In the genomic region with DNA sequence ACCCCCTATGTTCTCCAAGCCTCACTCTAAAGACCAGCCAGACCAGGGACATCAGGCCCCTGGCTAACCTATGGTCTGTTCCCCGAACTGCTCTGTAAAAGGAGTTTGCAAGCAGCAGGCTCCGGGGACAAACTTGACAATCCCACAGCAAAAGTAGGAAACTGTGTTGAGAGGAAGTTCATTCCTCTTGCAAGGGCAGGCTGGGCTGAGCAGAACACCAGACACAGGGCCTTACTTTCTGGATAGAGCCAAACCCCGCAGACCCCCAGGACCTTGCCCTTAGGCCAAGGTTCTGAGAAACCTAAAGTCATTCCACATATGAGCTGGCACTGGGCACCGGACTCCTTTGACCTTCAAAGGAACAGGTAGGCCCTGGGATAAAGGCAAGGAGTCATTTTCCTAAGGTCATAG, we compare ENCODE assay signal across 7 mouse cellular contexts. TPM values are rescaled to one million over a fixed set of nuclear protein-coding genes. Genes with fewer than 3 reads are reported as not detected.
DNase-seq lines count a peak whose midpoint lies in the region; ATAC-seq lines count a peak whose summit lies in the region.

No protein-coding gene starts in this region.

- 41% methylated on average over 4 of the region's 4 CpGs for WGBS in lung, embryonic 15.5 days
- 56% methylated on average over 4 of the region's 4 CpGs for WGBS in embryonic facial prominence, embryonic 13.5 days
- 65% methylated on average over 4 of the region's 4 CpGs for WGBS in limb, embryonic 10.5 days
- WGBS in stomach, embryonic 14.5 days: 46% methylated on average over 4 of the region's 4 CpGs

- H3K27ac ChIP-seq in lung, embryonic 15.5 days: peak overlapping the region; percentile 95
- peak overlapping the region; percentile 55; the same call in 1 of the 2 replicates for H3K27ac ChIP-seq in embryonic facial prominence, embryonic 13.5 days
- peak overlapping the region; percentile 67 for H3K27ac ChIP-seq in limb, embryonic 10.5 days
- peak overlapping the region; percentile 88 for H3K27ac ChIP-seq in stomach, embryonic 14.5 days (ENCODE audit: low read length)

- H3K36me3 ChIP-seq in lung, embryonic 15.5 days: no peaks in the 10 kb centered on the region
- H3K36me3 ChIP-seq in embryonic facial prominence, embryonic 13.5 days: no peaks in the 10 kb centered on the region
- H3K36me3 ChIP-seq in limb, embryonic 10.5 days: no peaks in the 10 kb centered on the region
- H3K36me3 ChIP-seq in stomach, embryonic 14.5 days (ENCODE audit: control insufficient read depth, insufficient read depth, low read length): no peaks in the 10 kb centered on the region

- H3K4me1 ChIP-seq in lung, embryonic 15.5 days: peaks cover 63% of the 10 kb centered on the region
- peaks cover 73% of the 10 kb centered on the region for H3K4me1 ChIP-seq in embryonic facial prominence, embryonic 13.5 days
- peaks cover 79% of the 10 kb centered on the region for H3K4me1 ChIP-seq in limb, embryonic 10.5 days
- peaks cover 54% of the 10 kb centered on the region for H3K4me1 ChIP-seq in stomach, embryonic 14.5 days (ENCODE audit: control insufficient read depth, insufficient read depth, low read length)

- no peaks in the 10 kb centered on the region for H3K9me3 ChIP-seq in lung, embryonic 15.5 days
- no peaks in the 10 kb centered on the region for H3K9me3 ChIP-seq in embryonic facial prominence, embryonic 13.5 days
- H3K9me3 ChIP-seq in limb, embryonic 10.5 days (replicated peaks): no peaks in the 10 kb centered on the region
- no peaks in the 10 kb centered on the region for H3K9me3 ChIP-seq in stomach, embryonic 14.5 days (ENCODE audit: control insufficient read depth, low read depth, low read length)

- peaks cover 26% of the 10 kb centered on the region for H3K27me3 ChIP-seq in lung, embryonic 15.5 days
- peaks cover 45% of the 10 kb centered on the region for H3K27me3 ChIP-seq in embryonic facial prominence, embryonic 13.5 days
- H3K27me3 ChIP-seq in limb, embryonic 10.5 days (ENCODE audit: low read depth, poor library complexity, severe bottlenecking): peaks cover 40% of the 10 kb centered on the region
- H3K27me3 ChIP-seq in stomach, embryonic 14.5 days (ENCODE audit: control insufficient read depth, insufficient read depth, low read length): peaks cover 8% of the 10 kb centered on the region; the same call in 1 of the 2 replicates

- H3K4me3 ChIP-seq in lung, embryonic 15.5 days: peak overlapping the region; percentile 60
- no peak overlapping the region for H3K4me3 ChIP-seq in embryonic facial prominence, embryonic 13.5 days
- peak overlapping the region; percentile 65 for H3K4me3 ChIP-seq in limb, embryonic 10.5 days
- peak overlapping the region; percentile 66; the same call in 1 of the 2 replicates for H3K4me3 ChIP-seq in stomach, embryonic 14.5 days (ENCODE audit: low read depth, low read length)

- peak overlapping the region; percentile 8; the same call in 1 of the 2 replicates for H3K9ac ChIP-seq in lung, embryonic 15.5 days
- H3K9ac ChIP-seq in embryonic facial prominence, embryonic 13.5 days: no peak overlapping the region
- no peak overlapping the region for H3K9ac ChIP-seq in stomach, embryonic 14.5 days (replicated peaks; ENCODE audit: low read depth, low read length)

- no peak for DNase-seq in lung, postnatal 36 days
- DNase-seq in limb, embryonic 10.5 days (ENCODE audit: low spot score): no peak
- no peak for DNase-seq in layer of hippocampus, postnatal 10 days (ENCODE audit: low spot score in 2 of 2)
- no peak for DNase-seq in left cerebral cortex, adult 9 months (ENCODE audit: low spot score in 2 of 2)

- no peak for ATAC-seq in lung, embryonic 15.5 days (ENCODE audit: borderline replicate concordance, extremely low read depth, low FRiP score, low TSS enrichment)
- ATAC-seq in embryonic facial prominence, embryonic 13.5 days (ENCODE audit: insufficient number of reproducible peaks, insufficient read depth, low FRiP score, low TSS enrichment, low read depth): no peak
- no peak for ATAC-seq in stomach, embryonic 14.5 days (ENCODE audit: insufficient number of reproducible peaks, insufficient read depth, low FRiP score, low read depth)

- H3K4me2 ChIP-seq in lung, embryonic 15.5 days: peak overlapping the region; percentile 86
- H3K4me2 ChIP-seq in embryonic facial prominence, embryonic 13.5 days: peak overlapping the region; percentile 87
- H3K4me2 ChIP-seq in stomach, embryonic 14.5 days (replicated peaks; ENCODE audit: low read depth, low read length): peak overlapping the region; percentile 88; the same call in 1 of the 2 replicates

RNA-seq across cellular contexts. Expression of a gene that starts 0.7 kb away (rescaled TPM):
- 49.2 and 53.5 TPM in 2 replicates for polyA plus RNA-seq in lung, embryonic 15.5 days (2015; fragmentation: Nextera tagmentation; extraction: Ambion mirVana)
- polyA plus RNA-seq in embryonic facial prominence, embryonic 13.5 days (2015; fragmentation: Nextera tagmentation; extraction: Ambion mirVana): 25.2 and 40.3 TPM in 2 replicates
- polyA plus RNA-seq in limb, embryonic 10.5 days (2016; fragmentation: Nextera tagmentation; extraction: Ambion mirVana): 27.9 and 30.9 TPM in 2 replicates
- polyA plus RNA-seq in stomach, embryonic 14.5 days (2014; fragmentation: Nextera tagmentation; extraction: Ambion mirVana): 43.1 and 44.5 TPM in 2 replicates
- total RNA-seq in layer of hippocampus, postnatal 10 days (2021): 10 to 100 TPM; 73.2 to 73.5 TPM

RNA-seq across cellular contexts. Expression of a gene that starts 50.8 kb away (rescaled TPM):
- polyA plus RNA-seq in lung, embryonic 15.5 days (2015; fragmentation: Nextera tagmentation; extraction: Ambion mirVana): not detected in 2 replicates
- polyA plus RNA-seq in embryonic facial prominence, embryonic 13.5 days (2015; fragmentation: Nextera tagmentation; extraction: Ambion mirVana): not detected in 2 replicates
- not detected in 2 replicates for polyA plus RNA-seq in limb, embryonic 10.5 days (2016; fragmentation: Nextera tagmentation; extraction: Ambion mirVana)
- polyA plus RNA-seq in stomach, embryonic 14.5 days (2014; fragmentation: Nextera tagmentation; extraction: Ambion mirVana): not detected in 2 replicates
- not detected for total RNA-seq in layer of hippocampus, postnatal 10 days (2021)
